Mouse (Mus musculus): ENCODE results near the gene Tgfa.

Gene Tgfa

DNA sequence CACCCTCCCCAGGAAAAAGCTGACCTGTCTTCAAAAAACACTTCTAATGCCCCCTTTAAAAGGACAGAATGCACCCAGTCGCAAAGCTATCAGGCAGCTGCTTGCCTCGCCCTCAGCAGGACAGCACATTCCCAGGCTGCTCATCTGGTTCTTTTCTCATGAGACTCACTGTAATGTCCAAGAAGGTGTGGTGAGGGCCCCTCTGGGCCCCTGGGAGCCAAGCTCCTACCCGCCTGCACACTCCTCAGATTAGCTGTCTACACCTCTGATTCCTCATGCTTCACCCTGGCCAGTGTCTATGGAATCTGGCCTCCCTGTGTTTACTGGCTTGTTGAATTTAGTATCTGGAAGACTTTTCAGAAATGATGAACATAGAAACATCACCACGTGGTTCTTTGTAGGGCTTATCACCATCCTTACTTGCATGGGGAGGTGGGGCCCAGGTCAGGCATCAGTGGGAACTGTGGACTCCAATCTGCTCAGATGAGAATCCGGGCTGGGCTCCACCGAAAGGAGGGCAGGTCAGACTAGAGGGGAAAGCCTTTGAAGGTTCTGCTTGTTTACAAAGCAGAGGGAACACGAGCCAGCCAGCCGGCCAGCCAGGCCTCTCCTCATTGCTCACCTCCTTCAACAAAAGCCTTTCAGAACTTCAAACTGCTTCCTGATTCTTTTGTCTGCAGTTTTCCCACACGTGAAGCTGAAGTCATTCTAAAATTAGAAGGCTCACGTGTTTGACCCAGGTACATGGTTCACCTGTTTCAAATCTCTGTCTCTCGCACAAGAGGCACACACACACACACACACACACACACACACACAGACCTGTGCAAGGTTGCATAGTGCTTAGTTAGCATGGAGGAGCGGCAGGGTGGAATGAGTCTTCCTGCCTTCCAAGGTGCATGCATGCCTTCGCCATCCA lies 38.7 kb downstream of the Tgfa start:
- DNase-seq (ENCODE audit: low spot score): no peak

DNA sequence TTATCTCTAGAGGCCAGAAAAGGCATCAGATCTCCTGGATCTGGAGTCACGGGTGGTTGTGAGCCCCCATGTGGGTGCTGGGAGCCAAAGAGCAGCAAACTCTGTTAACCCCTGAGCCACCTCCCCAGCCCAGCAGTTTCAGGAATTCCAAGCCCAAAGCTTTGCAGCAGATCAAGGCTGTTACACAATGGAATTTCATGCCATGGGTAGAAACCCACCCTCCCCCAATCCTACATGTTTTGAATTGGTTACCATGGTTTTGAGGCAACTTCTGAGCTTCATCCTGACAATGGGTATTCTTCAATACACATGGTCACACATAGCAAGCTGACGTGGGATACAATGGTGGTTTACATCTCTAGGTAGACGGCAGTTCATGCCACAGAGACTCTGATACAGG lies 49.8 kb downstream of the Tgfa start:
- no peak for DNase-seq (ENCODE audit: low spot score)

DNA sequence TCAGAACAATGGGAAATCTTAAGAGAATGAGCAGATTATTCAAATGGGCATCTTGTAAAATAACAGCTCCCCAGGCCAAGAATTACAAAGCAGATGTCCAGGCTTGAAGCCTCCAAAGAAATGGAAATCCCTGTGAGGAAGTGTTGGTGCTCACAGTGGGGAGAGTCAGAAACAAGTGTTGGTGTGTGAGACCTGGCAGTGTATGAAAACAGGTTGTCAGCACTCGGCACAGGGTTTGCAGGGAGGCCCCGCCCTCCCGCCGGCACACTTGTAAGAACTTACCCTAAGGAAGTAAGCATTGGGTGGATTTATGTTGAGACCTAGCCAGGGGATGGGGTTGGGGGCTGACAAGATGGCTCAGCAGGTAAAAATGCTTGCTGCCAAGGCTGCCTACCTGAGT lies 50.9 kb downstream of the Tgfa start:
- no peak for DNase-seq (ENCODE audit: low spot score)

DNA sequence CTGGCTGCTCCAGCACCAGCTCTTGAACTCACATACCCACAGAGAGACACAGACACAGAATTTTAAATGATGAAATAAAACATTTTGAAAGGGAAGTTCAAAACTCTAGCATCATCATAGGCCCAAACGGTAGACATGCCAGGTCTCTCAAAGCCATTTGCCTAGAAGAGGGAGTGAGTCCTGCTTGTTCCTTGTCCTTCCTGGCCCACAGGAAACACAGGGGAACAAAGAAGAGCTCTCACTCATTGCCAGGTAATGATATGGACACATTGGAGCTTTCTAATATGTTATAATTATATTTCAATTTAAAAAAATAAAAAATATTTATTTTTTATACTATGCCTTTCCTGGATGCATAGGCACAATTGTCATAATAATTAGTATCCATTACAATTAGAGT lies 53.5 kb downstream of the Tgfa start:
- DNase-seq (ENCODE audit: low spot score): no peak

DNA sequence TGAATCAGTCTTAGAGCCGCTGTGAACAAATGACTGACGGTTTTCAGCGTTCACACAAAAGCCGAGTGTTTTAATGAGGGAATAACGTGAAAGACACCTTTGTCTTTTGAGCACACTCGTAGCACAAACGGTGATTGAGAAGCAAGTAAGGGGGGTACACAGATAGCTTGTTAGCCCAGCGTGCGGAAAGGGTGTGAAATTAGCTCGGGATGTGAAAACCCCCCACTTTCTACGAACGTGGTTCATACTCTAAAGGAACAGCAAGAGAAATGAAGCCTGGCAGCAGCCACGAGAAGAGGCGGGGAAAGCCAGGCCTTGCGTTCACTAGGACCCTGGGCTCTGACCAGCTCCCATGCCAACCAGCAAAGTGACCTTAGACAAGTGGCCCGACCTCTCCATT lies 54.0 kb downstream of the Tgfa start:
- no peak for DNase-seq (ENCODE audit: low spot score)

DNA sequence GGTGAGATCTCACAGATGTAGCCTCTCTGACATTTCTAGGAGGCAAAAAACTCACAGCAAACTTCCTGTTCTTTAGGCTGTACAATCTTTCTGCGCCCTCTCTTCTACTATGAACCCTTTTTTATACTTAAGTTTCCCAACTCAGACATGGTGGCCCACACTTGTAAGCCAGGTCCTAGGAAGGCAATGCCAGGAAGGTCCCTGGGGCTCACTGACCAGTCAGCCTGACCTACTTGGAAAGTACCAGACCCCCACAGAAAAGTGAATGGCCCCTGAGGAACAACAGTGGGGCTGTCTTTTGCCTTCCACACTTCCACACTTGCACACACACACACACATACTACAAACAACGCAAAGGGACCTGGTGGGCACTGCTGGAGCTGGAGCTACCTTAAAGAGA lies 55.2 kb downstream of the Tgfa start:
- no peak for DNase-seq (ENCODE audit: low spot score)

DNA sequence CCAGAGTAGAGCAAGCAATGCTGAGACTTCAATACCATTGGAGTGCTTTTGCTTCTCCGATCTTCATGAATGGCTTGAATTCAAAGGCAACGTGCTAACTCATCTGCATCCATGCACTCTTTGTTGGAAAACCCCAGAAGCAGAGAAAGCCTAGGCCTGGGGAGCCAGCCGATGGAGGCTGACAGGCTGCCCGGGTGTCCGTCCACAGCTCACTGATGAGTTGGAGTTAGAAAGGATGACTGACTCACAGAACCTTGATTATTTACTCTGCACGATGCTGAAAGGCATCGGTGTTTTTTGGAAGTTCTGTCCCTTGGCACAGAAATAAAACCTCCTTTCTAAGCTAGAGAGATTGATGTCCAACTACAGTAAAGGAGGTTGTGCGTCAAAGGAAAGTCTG lies 55.8 kb downstream of the Tgfa start:
- no peak for DNase-seq (ENCODE audit: low spot score)

DNA sequence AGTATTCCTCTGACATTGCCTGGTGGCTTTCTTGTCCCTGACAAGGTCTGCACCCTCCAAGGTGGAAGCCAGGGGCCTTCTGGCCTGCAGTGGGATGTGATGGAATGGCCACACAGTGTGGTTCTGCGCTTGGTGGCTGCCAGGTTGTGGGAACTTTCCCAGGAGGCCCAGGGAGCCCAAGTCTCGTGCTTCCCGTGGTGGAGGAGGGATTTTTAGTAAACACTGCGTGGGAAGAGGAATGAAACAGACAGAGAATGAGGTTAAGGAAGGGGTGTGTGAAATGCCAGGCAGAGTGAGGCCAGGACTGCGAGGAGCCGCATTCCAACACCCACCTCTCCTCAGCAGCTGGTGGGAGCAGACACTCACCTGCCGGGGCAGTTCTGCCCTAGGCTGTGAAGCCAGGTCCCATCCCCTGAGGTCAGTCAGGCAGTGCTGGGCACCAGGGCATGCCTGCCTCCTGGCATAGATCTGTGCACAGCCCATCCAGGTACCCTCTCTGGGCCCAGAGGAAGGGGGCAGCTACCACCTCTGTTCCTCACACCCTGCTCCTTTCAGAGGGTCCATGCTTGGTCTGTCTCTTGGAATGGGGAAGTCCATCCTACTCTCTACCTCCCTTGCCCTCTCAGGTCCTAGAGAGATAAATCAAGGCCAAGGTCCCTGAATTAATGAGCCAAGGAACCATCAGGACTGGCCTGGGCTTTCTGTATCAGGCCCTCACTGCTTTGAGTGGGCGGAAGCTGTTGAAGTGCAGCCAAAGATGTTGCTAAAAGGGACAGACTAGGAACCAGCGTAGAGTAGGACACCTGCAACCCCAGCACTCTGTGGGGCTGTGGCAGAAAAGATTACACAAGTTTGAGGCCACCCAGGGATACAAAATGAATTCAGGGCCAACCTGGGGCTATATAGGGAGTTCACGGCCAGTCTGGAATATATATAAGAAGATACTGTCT lies 57.4 kb downstream of the Tgfa start:
- DNase-seq (ENCODE audit: low spot score): peak; percentile 42

DNA sequence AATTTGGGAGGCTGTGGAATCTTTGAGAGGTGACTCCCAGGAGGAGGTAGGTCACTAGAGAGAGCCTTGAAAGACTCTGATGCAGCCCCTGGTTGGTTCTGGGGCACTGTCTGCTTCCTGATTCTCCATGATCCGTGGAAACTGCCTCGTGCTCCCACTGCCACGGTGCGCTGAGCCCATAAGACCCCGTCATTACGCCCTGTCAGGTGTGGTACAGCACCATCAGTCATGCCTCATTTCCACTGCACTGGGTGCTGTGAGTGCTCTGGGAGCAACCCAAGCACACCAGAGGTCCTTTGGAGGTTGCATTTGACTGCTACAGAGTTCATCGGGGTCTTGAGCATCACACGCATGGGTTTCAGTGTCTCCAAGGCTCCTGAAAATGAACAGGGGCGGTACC lies 60.9 kb downstream of the Tgfa start:
- no peak for DNase-seq (ENCODE audit: low spot score)

DNA sequence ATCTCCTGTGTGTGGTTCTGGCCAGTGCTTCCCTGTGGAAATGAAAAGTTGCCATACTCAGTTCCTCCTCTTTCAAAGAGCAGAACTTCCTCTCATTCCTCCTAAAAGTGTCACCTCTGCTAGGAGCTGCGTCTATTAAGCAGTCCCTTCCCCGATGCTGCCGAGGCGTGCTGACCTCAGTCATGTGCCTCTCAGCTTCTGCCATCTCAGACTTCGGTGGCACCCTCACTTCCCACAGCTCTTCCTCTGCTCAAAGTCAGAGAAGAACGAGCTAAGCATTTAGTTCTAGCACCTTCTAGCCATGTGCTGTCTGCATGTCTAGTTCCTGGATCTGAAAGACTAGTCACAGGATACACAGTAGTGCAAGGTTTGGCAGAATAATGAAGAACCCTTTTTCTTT lies 64.2 kb downstream of the Tgfa start:
- no peak for DNase-seq (ENCODE audit: low spot score)

DNA sequence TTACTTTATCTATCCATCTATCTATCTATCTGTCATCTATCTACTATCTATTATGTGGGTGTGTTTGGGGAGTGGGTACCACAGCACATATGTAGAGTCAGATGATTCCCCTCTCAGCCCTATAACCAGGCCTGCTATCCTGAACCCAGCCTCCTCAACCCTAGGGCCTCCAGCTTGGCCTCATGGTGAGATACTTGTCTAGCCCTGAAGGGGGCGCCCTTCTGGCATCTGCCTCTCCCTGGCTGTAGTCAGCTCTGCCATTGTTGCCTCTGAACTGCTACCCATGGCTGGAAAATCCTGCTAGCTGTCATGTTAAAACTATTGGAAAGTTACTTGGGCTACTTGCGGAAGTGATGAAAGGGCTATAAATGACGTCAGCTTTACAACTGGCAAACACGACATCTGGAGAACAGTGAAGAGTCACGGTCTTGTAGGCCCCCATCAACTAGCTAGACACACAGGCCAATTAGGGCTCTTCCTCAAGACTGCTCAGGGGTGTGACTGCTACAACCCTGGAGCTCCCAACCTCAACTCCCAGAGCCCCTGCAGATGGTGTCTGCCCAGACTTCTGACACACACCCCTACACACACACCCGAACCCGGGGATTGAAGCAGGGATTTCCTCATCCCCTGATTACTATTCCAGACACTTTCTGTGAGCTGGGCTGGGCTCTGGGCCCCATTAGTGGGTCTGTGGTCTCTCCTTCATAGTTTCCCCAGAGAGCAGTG lies 65.5 kb downstream of the Tgfa start:
- DNase-seq (ENCODE audit: low spot score): no peak

DNA sequence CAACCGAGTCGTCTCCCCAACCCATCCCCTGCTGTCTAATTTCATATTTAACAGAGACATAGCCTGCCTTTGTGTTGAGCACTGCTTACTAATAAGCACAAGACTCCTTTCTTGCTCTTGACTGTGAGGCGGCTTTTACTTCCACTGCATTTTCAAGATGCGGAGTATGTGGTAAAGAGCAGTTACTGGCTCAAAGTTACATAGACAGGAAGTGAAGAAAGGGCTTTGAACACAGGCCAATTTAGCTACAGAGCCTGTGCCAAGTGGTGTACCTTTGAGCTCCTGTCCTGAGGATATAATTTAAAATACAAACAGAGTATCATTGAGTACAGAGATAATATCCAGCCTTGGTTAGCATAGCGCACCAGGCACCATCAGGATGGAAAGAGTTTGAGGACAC lies 71.8 kb downstream of the Tgfa start:
- no peak for DNase-seq (ENCODE audit: low spot score)

DNA sequence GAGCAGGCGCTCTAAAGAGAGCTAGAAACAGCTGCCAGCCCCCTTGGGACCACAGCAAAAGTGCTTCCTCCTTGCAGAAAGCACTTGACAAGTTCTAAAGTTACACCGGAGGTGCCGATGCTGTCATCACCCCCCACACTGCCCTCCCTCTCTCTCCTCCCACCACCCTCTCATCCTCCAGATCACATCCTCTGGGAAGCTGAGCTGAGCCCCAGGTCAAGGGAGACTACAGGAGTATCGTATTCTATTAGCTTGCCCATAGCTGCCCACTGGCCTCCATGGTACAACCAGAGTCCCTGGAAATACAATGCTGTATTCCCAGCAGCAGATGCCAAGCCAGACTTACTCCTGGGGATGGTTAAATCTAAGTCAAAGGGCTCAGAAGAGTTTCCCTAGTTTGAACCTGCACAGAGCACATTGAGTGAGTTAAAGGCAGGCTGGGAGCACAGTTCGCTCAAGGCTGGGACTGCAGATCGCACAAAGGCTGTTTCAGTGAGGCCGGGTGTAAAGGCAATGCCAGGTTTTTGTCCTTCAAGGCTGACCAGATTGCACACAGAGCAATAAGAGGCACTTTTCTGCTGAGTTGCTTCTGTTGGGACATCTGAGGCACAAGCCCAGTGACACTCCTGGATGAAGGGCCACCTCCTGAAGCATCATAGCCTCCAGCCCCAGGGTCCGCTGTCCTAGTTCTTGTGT lies 75.5 kb downstream of the Tgfa start:
- no peak for DNase-seq (ENCODE audit: low spot score)

DNA sequence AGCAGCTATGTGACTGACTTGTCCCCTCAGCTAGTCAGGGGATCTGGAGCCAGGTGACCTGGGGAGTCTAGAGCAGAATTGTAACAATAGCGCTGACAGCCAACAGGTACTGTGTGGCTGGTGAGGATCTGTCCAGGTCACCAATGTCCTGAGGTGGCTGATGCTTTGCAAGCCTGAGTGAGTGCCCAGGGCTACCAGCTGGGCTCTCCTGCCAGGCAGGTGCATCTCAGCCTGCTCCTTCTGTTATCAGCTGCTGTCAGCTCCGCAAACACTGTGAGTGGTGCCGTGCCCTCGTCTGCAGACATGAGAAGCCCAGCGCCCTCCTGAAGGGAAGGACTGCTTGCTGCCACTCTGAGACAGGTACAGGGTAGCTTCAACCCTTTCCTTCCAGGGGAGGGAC lies 76.1 kb downstream of the Tgfa start:
- DNase-seq (ENCODE audit: low spot score): no peak

DNA sequence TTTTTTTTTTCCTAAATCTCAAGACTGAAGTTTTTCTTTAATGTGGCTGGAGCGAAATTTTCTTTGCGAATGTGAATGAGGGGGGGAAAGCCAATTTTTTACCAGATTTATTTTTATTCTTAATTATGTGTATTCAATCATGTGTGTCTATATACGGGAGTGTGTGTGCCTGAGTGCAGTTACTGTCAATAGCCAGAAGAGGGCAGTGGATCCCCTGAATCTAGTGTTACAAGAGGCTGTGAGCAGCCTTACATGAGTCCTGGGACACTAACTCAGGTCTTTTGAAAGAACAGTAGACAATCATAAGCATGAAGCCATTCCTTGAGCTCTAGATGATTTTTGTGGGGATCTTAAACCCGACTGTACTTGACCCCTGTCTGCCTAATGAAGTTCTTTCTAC lies 80.7 kb downstream of the Tgfa start:
- DNase-seq (ENCODE audit: low spot score): no peak

DNA sequence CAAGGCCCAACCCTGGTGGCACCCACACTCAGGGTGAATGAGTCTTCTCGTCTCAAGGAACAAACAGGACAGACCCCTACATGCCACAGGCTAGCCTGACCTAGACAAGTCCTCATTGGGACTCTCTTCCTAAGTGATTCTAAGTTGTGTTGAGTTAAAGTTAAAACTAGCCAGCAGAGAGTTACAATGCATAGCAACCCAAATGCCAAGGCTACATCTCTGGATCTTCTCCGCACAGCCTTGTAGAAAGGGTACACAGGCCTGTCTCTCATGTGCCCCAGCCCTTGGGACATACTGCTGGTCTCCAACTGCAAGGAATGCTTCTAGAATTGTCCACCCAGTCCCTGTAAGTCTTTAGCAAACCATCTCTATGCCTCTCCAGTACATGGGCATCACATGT lies 81.8 kb downstream of the Tgfa start:
- DNase-seq (ENCODE audit: low spot score): no peak

DNA sequence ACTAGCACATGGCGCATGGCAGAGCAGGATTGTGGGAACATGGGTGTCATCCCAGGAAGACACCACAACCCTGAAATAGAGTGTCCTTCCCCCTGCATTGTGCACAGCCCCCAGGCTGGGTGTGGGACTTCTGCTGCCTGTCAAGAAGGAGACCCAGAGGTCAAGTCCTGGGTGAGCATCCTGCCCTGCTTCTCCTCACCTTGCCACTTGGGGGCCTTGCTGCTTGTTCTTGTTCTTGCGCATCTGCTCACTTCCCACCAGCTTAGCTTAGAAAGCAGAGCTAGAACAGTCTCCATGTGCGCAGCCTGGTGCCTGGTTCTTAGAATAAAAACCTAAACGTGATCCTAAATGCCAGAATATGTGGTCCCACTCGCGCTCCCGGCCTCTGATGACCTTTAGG lies 82.6 kb downstream of the Tgfa start:
- DNase-seq (ENCODE audit: low spot score): no peak

DNA sequence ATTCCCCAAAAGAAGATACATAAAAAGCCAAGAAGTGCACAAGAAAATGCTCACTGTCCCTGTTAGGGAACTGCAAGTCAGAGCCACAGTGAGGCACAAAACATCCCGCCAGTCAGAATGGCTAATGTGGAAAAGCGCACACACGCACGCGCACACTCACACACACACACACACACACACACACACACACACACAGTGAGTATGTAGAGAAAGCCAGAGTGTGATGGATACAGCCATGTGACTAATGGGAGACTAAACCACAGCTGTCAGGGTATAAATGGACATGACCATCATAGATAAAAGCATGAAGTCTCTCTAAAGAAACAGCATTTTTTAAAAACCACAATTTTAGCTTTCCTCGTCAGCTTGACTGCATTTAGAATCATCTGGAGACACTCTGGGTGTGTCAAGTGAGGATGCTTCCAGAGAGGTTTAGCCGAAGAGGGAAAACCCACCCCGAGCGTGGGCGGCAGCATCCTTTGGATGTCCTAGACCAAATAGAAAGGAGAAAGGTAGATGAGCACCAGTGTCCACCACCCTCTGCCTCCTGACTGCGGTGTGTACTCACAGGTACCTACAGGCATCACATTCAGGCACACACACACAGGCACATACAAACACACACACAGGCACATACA lies 86.7 kb downstream of the Tgfa start:
- DNase-seq (ENCODE audit: low spot score): no peak

DNA sequence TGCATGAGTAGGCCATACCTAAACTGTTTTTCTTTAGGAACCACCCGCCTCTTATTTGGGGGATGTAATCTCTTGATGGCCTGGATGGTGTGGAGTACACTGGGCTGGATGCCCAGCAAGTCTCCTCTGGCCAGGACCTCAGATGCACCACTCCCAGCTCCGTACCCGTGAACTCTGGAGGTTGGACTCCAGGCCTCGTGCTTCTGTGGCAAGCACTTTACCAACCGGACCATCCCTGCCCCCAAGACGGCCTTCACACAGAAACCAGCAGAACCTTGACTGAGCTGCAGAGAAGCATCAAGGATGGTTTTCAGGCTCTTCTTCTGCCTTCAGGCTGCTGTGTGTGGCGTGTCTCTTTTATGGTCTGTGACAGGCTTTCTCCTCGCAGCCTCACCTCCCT lies 98.3 kb downstream of the Tgfa start:
- no peak for DNase-seq (ENCODE audit: low spot score)

DNA sequence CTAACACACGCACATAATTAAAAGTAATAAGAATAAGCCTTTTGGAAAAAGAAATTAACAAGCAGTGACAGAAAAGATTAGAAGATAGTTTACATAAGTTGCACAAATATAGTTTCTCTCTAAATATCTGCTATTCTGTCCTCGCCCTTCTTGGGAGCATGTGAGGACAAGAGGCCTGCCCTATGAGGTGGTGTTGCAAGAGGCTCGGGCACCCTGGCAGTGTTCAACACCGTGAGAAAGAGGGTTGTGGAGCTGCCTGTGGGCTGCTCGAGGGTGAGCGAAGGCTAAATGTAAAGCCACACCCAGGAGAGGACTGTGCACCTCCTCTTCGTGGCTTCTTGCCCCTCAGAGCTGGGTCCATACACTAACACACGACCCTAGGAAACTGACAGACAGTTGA lies 100.4 kb downstream of the Tgfa start:
- no peak for DNase-seq (ENCODE audit: low spot score)

DNA sequence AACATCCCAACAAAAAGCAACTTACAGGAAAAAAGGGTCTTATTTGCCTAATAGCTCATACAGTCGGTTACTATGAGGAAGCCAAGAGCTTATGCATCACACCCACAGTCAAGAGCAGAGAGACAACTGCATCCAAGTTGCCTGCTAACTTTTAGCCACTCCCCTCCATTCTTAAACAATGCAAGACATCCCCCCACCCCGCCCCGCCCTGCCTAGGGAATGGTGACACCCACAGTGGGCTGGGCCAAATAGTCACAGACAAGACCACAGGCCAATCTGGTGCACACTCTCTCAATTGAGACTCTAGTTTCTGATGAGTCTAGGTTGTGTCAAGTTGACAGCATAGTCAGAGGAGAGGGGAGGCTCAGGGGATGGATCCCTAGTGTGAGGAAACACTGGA lies 101.1 kb downstream of the Tgfa start:
- DNase-seq (ENCODE audit: low spot score): no peak

All from testis, postnatal 14 days (tissue).